Mouse (Mus musculus): ENCODE measurements around the gene Mettl21a.
"Not testable (repeated sequence)": the region's sequence is repeated elsewhere in the genome, so short reads cannot be mapped to it uniquely, and the experiment has no call there.

Mettl21a gene

GRCm38 (mm10) chr1:64614801-64615345 lies 2.2 kb downstream of the Mettl21a start:
- DNase-seq (ENCODE audit: low spot score): no peak

- DNase-seq (ENCODE audit: low spot score): no peak
These were observed 2.7 kb downstream of the Mettl21a start for GRCm38 (mm10) chr1:64614311-64614710.

GRCm38 (mm10) chr1:64609976-64610375 lies 7.1 kb downstream of the Mettl21a start:
- no peak for DNase-seq (ENCODE audit: low spot score)

GRCm38 (mm10) chr1:64609145-64609544 lies 7.9 kb downstream of the Mettl21a start:
- no peak for DNase-seq (ENCODE audit: low spot score)

GRCm38 (mm10) chr1:64603381-64603780 lies 13.7 kb downstream of the Mettl21a start:
- DNase-seq (ENCODE audit: low spot score): no peak

GRCm38 (mm10) chr1:64601242-64601842 lies 15.7 kb downstream of the Mettl21a start:
- DNase-seq (ENCODE audit: low spot score): no peak

GRCm38 (mm10) chr1:64600413-64601077 lies 16.5 kb downstream of the Mettl21a start:
- no peak for DNase-seq (ENCODE audit: low spot score)

- no peak for DNase-seq (ENCODE audit: low spot score)
These were observed 18.1 kb downstream of the Mettl21a start for GRCm38 (mm10) chr1:64598926-64599325.

- no peak for DNase-seq (ENCODE audit: low spot score)
These were observed 38.2 kb downstream of the Mettl21a start for GRCm38 (mm10) chr1:64578801-64579200.

GRCm38 (mm10) chr1:64577911-64578310 lies 39.1 kb downstream of the Mettl21a start:
- not testable (repeated sequence) for DNase-seq (ENCODE audit: low spot score)

GRCm38 (mm10) chr1:64576732-64577131 lies 40.3 kb downstream of the Mettl21a start:
- DNase-seq (ENCODE audit: low spot score): no peak

- no peak for DNase-seq (ENCODE audit: low spot score)
These were observed 41.0 kb downstream of the Mettl21a start for GRCm38 (mm10) chr1:64576022-64576421.

- DNase-seq (ENCODE audit: low spot score): no peak
These were observed 48.8 kb downstream of the Mettl21a start for GRCm38 (mm10) chr1:64568206-64568605.

GRCm38 (mm10) chr1:64560105-64560504 lies 56.9 kb downstream of the Mettl21a start:
- no peak for DNase-seq (ENCODE audit: low spot score)
